Mouse (Mus musculus) MEL (cell line): Measurements from ENCODE around the gene Hacd4. TPM values are rescaled to one million over a fixed set of nuclear protein-coding genes. Genes with fewer than 3 reads are reported as not detected.

Experiments used
- DNase-seq: peaks from one replicate; pipeline ENCODE4 v3.0.0; 2011; ENCODE audit warnings: low read depth, low spot score
- H3K27ac ChIP-seq: 2 replicates; pipeline ENCODE4 v1.5.1; 2012; ENCODE audit warnings: low read depth, mild to moderate bottlenecking, control low read depth, low read length, moderate library complexity; ENCODE audit not compliant: control insufficient read depth
- H3K27me3 ChIP-seq, 2 experiments: fragments of 150-350 bp in 1 of 2; sonication (generic) in 1 of 2; 2 replicates each; pipeline ENCODE4 v1.6.1; 2012; ENCODE audit warnings: low read length in 2 of 2, mild to moderate bottlenecking in 2 of 2, improper control_type of control experiment in 1 of 2, moderate library complexity in 1 of 2; ENCODE audit not compliant: insufficient read depth in 2 of 2, control insufficient read depth in 1 of 2
- H3K36me3 ChIP-seq, 2 experiments: 2 replicates each; pipeline ENCODE4 v1.6.1; 2012 to 2014; ENCODE audit warnings: low read length in 2 of 2, improper control_type of control experiment in 1 of 2, inconsistent platforms in 1 of 2, mild to moderate bottlenecking in 1 of 2; ENCODE audit not compliant: insufficient read depth in 2 of 2, control insufficient read depth in 1 of 2
- H3K4me1 ChIP-seq, 2 experiments: fragments of 150-350 bp in 1 of 2; sonication (generic) in 1 of 2; 2 replicates each; pipeline ENCODE4 v1.6.1; 2012; ENCODE audit warnings: low read length in 2 of 2, improper control_type of control experiment in 1 of 2, mild to moderate bottlenecking in 1 of 2; ENCODE audit not compliant: insufficient read depth in 2 of 2, control insufficient read depth in 1 of 2
- H3K4me3 ChIP-seq, 2 experiments: fragments of 150-350 bp in 1 of 2; sonication (generic) in 1 of 2; 2 replicates each; pipeline ENCODE4 v1.5.1; 2012; ENCODE audit warnings: low read depth in 2 of 2, low read length in 2 of 2, mild to moderate bottlenecking in 2 of 2, moderate library complexity in 2 of 2, control low read depth in 1 of 2, improper control_type of control experiment in 1 of 2; ENCODE audit not compliant: control insufficient read depth in 1 of 2, insufficient read depth in 1 of 2
- H3K79me2 ChIP-seq: 2 replicates; pipeline ENCODE4 v1.6.1; 2012; ENCODE audit warnings: mild to moderate bottlenecking, low read length, moderate library complexity; ENCODE audit not compliant: control insufficient read depth, poor library complexity, insufficient read depth
- H3K9ac ChIP-seq: 2 replicates; pipeline ENCODE4 v1.6.1; 2012; ENCODE audit warnings: low read depth, mild to moderate bottlenecking, control low read depth, low read length, moderate library complexity; ENCODE audit not compliant: control insufficient read depth, poor library complexity, severe bottlenecking
- H3K9me3 ChIP-seq: fragments of 150-350 bp; sonication (generic); replicated peaks from 2 replicates; pipeline ENCODE4 v1.6.1; 2012; ENCODE audit warnings: mild to moderate bottlenecking, low read length, improper control_type of control experiment, moderate library complexity; ENCODE audit not compliant: insufficient read depth
- BHLHE40 ChIP-seq: IDR thresholded peaks from 2 replicates; pipeline ENCODE4 v1.6.1; 2012; ENCODE audit warnings: low read depth, mild to moderate bottlenecking, inconsistent platforms, low read length, improper control_type of control experiment, borderline replicate concordance
- CHD1 ChIP-seq: IDR thresholded peaks from 2 replicates; pipeline ENCODE4 v1.6.1; 2012; ENCODE audit warnings: low read depth, mild to moderate bottlenecking, inconsistent platforms, low read length, improper control_type of control experiment
- CHD2 ChIP-seq: IDR thresholded peaks from 2 replicates; pipeline ENCODE4 v1.6.1; 2011; ENCODE audit warnings: low read length, improper control_type of control experiment
- CTCF ChIP-seq, 3 experiments: IDR thresholded peaks in 2 of 3; conservative IDR thresholded peaks in 1 of 3; 2 replicates each; pipeline ENCODE4 v1.5.1; 2011 to 2012; ENCODE audit warnings: low read length in 3 of 3, low read depth in 2 of 3, mild to moderate bottlenecking in 2 of 3, improper control_type of control experiment in 1 of 3, inconsistent platforms in 1 of 3, mixed read lengths in 1 of 3, moderate library complexity in 1 of 3; ENCODE audit not compliant: control insufficient read depth in 1 of 3, insufficient read depth in 1 of 3, poor library complexity in 1 of 3, severe bottlenecking in 1 of 3
- EP300 ChIP-seq, 2 experiments: IDR thresholded peaks; 2 replicates each; pipeline ENCODE4 v1.6.1; 2011; ENCODE audit warnings: improper control_type of control experiment in 2 of 2, low read length in 2 of 2, low read depth in 1 of 2, mild to moderate bottlenecking in 1 of 2
- ETS1 ChIP-seq: IDR thresholded peaks from 2 replicates; pipeline ENCODE4 v1.6.1; 2012; ENCODE audit warnings: low read depth, mild to moderate bottlenecking, inconsistent platforms, low read length, improper control_type of control experiment, moderate library complexity
- GABPA ChIP-seq: IDR thresholded peaks from 2 replicates; pipeline ENCODE4 v1.6.1; 2012; ENCODE audit warnings: low read depth, mild to moderate bottlenecking, inconsistent platforms, low read length, improper control_type of control experiment, moderate library complexity
- GATA1 ChIP-seq: IDR thresholded peaks from 2 replicates; pipeline ENCODE4 v1.6.1; 2011; ENCODE audit warnings: low read depth, low read length, improper control_type of control experiment
- HCFC1 ChIP-seq: IDR thresholded peaks from 2 replicates; pipeline ENCODE4 v1.6.1; 2012; ENCODE audit warnings: low read depth, mild to moderate bottlenecking, inconsistent platforms, low read length, improper control_type of control experiment, moderate library complexity
- KAT2A ChIP-seq: conservative IDR thresholded peaks from 2 replicates; pipeline ENCODE4 v1.6.1; 2012; ENCODE audit warnings: low read depth, low read length, improper control_type of control experiment, inconsistent platforms
- MAFK ChIP-seq: IDR thresholded peaks from 2 replicates; pipeline ENCODE4 v1.6.1; 2011; ENCODE audit warnings: low read depth, mild to moderate bottlenecking, low read length, improper control_type of control experiment, borderline replicate concordance
- MAX ChIP-seq: IDR thresholded peaks from 2 replicates; pipeline ENCODE4 v1.6.1; 2011; ENCODE audit warnings: low read length, improper control_type of control experiment
- MXI1 ChIP-seq: IDR thresholded peaks from 2 replicates; pipeline ENCODE4 v1.6.1; 2011; ENCODE audit warnings: mild to moderate bottlenecking, low read depth, low read length, improper control_type of control experiment
- MYB ChIP-seq: IDR thresholded peaks from 2 replicates; pipeline ENCODE4 v1.6.1; 2011; ENCODE audit warnings: mild to moderate bottlenecking, low read depth, low read length, improper control_type of control experiment
- MYC ChIP-seq: IDR thresholded peaks from 2 replicates; pipeline ENCODE4 v1.6.1; 2011; ENCODE audit warnings: low read depth, mild to moderate bottlenecking, low read length, improper control_type of control experiment, moderate library complexity
- NRF1 ChIP-seq: IDR thresholded peaks from 2 replicates; pipeline ENCODE4 v1.6.1; 2014; ENCODE audit warnings: low read depth, mild to moderate bottlenecking, inconsistent platforms, low read length, improper control_type of control experiment, moderate library complexity; ENCODE audit not compliant: poor library complexity, insufficient read depth, severe bottlenecking
- POLR2A ChIP-seq, 2 experiments: IDR thresholded peaks; 2 replicates each; pipeline ENCODE4 v1.6.1; 2011 to 2012; ENCODE audit warnings: low read length in 2 of 2, mild to moderate bottlenecking in 2 of 2, control low read depth in 1 of 2, improper control_type of control experiment in 1 of 2, low read depth in 1 of 2, moderate library complexity in 1 of 2; ENCODE audit not compliant: control insufficient read depth in 1 of 2, insufficient read depth in 1 of 2, poor library complexity in 1 of 2
- POLR2AphosphoS2 ChIP-seq: IDR thresholded peaks from 2 replicates; pipeline ENCODE4 v1.6.1; 2011; ENCODE audit warnings: low read length, improper control_type of control experiment
- RAD21 ChIP-seq: IDR thresholded peaks from 2 replicates; pipeline ENCODE4 v1.6.1; 2011; ENCODE audit warnings: mild to moderate bottlenecking, low read depth, low read length, improper control_type of control experiment
- RCOR1 ChIP-seq: IDR thresholded peaks from 2 replicates; pipeline ENCODE4 v1.6.1; 2012; ENCODE audit warnings: low read depth, mild to moderate bottlenecking, inconsistent platforms, low read length, improper control_type of control experiment
- TAL1 ChIP-seq: IDR thresholded peaks from 2 replicates; pipeline ENCODE4 v1.6.1; 2012; ENCODE audit warnings: mild to moderate bottlenecking, inconsistent platforms, low read length, moderate library complexity, mixed read lengths
- TBP ChIP-seq: IDR thresholded peaks from 2 replicates; pipeline ENCODE4 v1.8.0; 2011; ENCODE audit warnings: low read depth, low read length, improper control_type of control experiment
- TCF12 ChIP-seq: IDR thresholded peaks from 2 replicates; pipeline ENCODE4 v1.6.1; 2014; ENCODE audit warnings: low read depth, mild to moderate bottlenecking, inconsistent platforms, low read length, improper control_type of control experiment, moderate library complexity
- UBTF ChIP-seq: IDR thresholded peaks from 2 replicates; pipeline ENCODE4 v1.6.1; 2012; ENCODE audit warnings: low read depth, mild to moderate bottlenecking, inconsistent platforms, low read length, improper control_type of control experiment, moderate library complexity, borderline replicate concordance; ENCODE audit not compliant: insufficient read depth
- USF1 ChIP-seq: IDR thresholded peaks from 2 replicates; pipeline ENCODE4 v1.6.1; 2014; ENCODE audit warnings: low read depth, mild to moderate bottlenecking, inconsistent platforms, low read length, improper control_type of control experiment, moderate library complexity
- USF2 ChIP-seq, 2 experiments: IDR thresholded peaks; 2 replicates each; pipeline ENCODE4 v1.6.1; 2011 to 2012; ENCODE audit warnings: improper control_type of control experiment in 2 of 2, low read length in 2 of 2, borderline replicate concordance in 1 of 2, inconsistent platforms in 1 of 2, low read depth in 1 of 2, mild to moderate bottlenecking in 1 of 2; ENCODE audit not compliant: insufficient read depth in 1 of 2
- ZC3H11A ChIP-seq: IDR thresholded peaks from 2 replicates; pipeline ENCODE4 v1.6.1; 2012; ENCODE audit warnings: low read depth, mild to moderate bottlenecking, inconsistent platforms, low read length, improper control_type of control experiment
- ZMIZ1 ChIP-seq: IDR thresholded peaks from 2 replicates; pipeline ENCODE4 v1.6.1; 2012; ENCODE audit warnings: low read depth, mild to moderate bottlenecking, inconsistent platforms, low read length, improper control_type of control experiment, moderate library complexity
- ZNF384 ChIP-seq: IDR thresholded peaks from 2 replicates; pipeline ENCODE4 v1.6.1; 2012; ENCODE audit warnings: low read depth, mild to moderate bottlenecking, inconsistent platforms, low read length, improper control_type of control experiment
- polyA plus RNA-seq, 2 experiments: library from polyadenylated mRNA; stranded (reverse) in 1 of 2; unstranded in 1 of 2; fragments of >175 nt in 1 of 2; fragments of >200 nt in 1 of 2; gene quantifications; 2 replicates each; pipeline versions ENCODE4 v1.2.1 to v1.2.4; 2012; ENCODE audit warnings: low replicate concordance in 2 of 2, low read depth in 1 of 2; ENCODE audit not compliant: insufficient read length in 2 of 2, insufficient read depth in 1 of 2, missing spikeins in 1 of 2
- total RNA-seq: library from RNA; depleted of rRNA; stranded (reverse); fragments of 300-350 nt; gene quantifications from 2 replicates; pipeline ENCODE4 v1.2.3, GENCODE M21; 2012

Gene Hacd4
- total and polyA plus RNA-seq, 3 experiments: 0.19 to 0.64 TPM; not detected in 1

DNA sequence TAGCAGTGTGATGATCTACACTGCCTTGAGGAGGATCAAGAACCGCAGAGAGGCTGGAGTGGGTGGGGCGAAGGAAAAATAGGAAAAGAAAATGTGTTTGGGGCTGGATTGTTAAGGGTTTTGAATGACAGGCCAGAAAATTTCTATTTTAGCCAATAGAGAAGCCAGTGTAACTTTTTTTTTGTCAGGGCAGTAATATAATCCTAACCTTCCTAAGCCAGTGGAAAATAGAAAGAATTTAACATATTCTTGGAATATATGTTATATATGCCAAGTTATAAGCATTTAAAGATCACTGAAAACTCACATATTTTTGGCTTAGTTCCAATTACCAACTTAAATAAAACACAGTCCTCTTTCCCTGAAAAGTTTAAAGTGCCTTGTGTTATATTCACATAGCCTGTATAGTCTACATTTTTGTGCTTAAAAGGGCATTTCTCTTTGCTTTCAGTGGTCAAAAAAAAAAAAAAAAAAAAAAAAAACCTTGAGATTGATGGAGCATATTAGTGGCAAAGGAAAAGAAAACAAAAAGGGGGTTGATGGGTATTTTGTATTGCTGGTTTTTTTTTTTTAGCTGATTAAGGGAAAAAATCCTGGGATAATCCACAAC lies 11.0 kb downstream of the Hacd4 start:
- Histone ChIP-seq H3K9ac (no peak overlapping the region), H3K4me3 (no peak overlapping the region), H3K36me3 (peaks cover 0 to 21% of the 10 kb centered on the region in 2 experiments; a peak in 2 of 4 replicates), H3K27ac (no peak overlapping the region), H3K9me3 (no peaks in the 10 kb centered on the region), H3K4me1 (peaks cover 0 to 8% of the 10 kb centered on the region in 2 experiments; a peak in 2 of 4 replicates), H3K27me3 (no peaks in the 10 kb centered on the region), H3K79me2 (no peaks in the 10 kb centered on the region)
- no peak for TF ChIP-seq CTCF (IDR thresholded peaks at IDR 0.05 in 2 of 3, conservative IDR thresholded peaks at IDR 0.05 in 1 of 3; ENCODE audit: control insufficient read depth in 1 of 3, insufficient read depth in 1 of 3, low read depth in 2 of 3, low read length in 3 of 3, poor library complexity in 1 of 3, severe bottlenecking in 1 of 3)
- no peak for TF ChIP-seq USF2 (IDR thresholded peaks at IDR 0.05; ENCODE audit: borderline replicate concordance in 1 of 2, insufficient read depth in 1 of 2, low read depth in 1 of 2, low read length in 2 of 2)
- TF ChIP-seq KAT2A: no peak
- TF ChIP-seq ZNF384: peak; percentile 69
- DNase-seq: no peak

DNA sequence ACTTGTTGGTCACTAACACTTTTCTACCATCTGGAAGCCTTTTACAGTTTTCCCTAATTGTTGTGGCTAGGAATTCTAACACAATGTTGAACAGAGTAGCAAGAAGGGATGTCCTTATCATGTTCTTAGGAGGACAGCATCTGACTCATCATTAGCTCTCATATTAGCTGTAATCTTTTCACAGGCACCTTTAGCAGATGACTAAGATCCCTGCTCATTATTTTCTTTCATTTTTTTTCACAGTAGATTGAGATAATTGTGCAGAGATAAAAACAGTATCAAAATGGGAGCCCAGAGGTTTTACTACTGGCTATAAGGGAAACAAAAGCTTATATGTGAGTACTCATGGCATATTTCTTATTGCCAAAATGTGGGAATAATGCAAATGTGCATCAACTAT lies 14.2 kb downstream of the Hacd4 start:
- Histone ChIP-seq H3K9me3 (no peaks in the 10 kb centered on the region), H3K9ac (no peak overlapping the region), H3K27ac (no peak overlapping the region), H3K27me3 (no peaks in the 10 kb centered on the region), H3K4me1 (peaks cover 0 to 8% of the 10 kb centered on the region in 2 experiments; a peak in 2 of 4 replicates), H3K36me3 (peaks cover 0 to 26% of the 10 kb centered on the region in 2 experiments; a peak in 2 of 4 replicates), H3K79me2 (no peaks in the 10 kb centered on the region), H3K4me3 (no peak overlapping the region)
- peak; percentile 26 for DNase-seq
- TF ChIP-seq POLR2AphosphoS2 (no peak), NRF1 (no peak), RAD21 (no peak), ZNF384 (peak; percentile 78), ZC3H11A (no peak), ETS1 (peak; percentile 36; the same call in 1 of the 2 replicates), EP300 (IDR thresholded peaks at IDR 0.05; ENCODE audit: low read depth in 1 of 2, low read length in 2 of 2) (peak; percentile 57 to 75; a peak in 3 of 4 replicates), MYC (no peak), MXI1 (no peak), CHD1 (no peak), MAFK (no peak), GABPA (no peak), TCF12 (0 out of 2 replicates have a peak, but pooled peaks have one; percentile 18), HCFC1 (no peak), TBP (no peak), TAL1 (0 out of 2 replicates have a peak, but pooled peaks have one; percentile 20), USF1 (no peak), KAT2A (no peak), MYB (no peak), CHD2 (no peak), UBTF (no peak), POLR2A (IDR thresholded peaks at IDR 0.05; ENCODE audit: control insufficient read depth in 1 of 2, insufficient read depth in 1 of 2, low read depth in 1 of 2, low read length in 2 of 2, poor library complexity in 1 of 2) (no peak), MAX (no peak), CTCF (IDR thresholded peaks at IDR 0.05 in 2 of 3, conservative IDR thresholded peaks at IDR 0.05 in 1 of 3; ENCODE audit: control insufficient read depth in 1 of 3, insufficient read depth in 1 of 3, low read depth in 2 of 3, low read length in 3 of 3, poor library complexity in 1 of 3, severe bottlenecking in 1 of 3) (no peak), ZMIZ1 (no peak), GATA1 (peak; percentile 74), BHLHE40 (no peak), USF2 (IDR thresholded peaks at IDR 0.05; ENCODE audit: borderline replicate concordance in 1 of 2, insufficient read depth in 1 of 2, low read depth in 1 of 2, low read length in 2 of 2) (no peak), RCOR1 (no peak)
